Mouse (Mus musculus): ENCODE results near the gene Kmt5b. TPM values are rescaled to one million over a fixed set of nuclear protein-coding genes. Genes with fewer than 3 reads are reported as not detected.

Kmt5b gene
- total RNA-seq, 2 experiments from 2014 or later = 19.1 to 20.2 TPM

- no peak for DNase-seq
Measured at GRCm38 (mm10) chr19:3844836-3845235, 77.6 kb downstream of the Kmt5b start.

DNA sequence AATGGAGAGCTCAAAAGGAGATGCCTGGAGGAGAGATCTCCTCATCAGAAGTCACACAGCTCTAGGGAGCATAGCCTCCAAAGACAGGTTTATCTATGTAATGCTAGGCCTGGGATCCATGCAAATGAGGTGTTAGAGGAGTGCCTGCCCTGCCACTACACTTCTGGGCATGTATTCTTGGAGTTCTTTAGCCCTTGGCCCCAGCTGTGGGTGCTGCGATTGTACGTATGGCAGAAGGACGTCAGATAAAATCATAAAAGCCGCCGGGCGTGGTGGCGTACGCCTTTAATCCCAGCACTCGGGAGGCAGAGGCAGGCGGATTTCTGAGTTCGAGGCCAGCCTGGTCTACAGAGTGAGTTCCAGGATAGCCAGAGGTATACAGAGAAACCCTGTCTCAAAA is 78.1 kb downstream of the Kmt5b start:
- DNase-seq = no peak

GRCm38 (mm10) chr19:3845803-3846406 is 78.7 kb downstream of the Kmt5b start:
- peak; percentile 57 for DNase-seq

DNA sequence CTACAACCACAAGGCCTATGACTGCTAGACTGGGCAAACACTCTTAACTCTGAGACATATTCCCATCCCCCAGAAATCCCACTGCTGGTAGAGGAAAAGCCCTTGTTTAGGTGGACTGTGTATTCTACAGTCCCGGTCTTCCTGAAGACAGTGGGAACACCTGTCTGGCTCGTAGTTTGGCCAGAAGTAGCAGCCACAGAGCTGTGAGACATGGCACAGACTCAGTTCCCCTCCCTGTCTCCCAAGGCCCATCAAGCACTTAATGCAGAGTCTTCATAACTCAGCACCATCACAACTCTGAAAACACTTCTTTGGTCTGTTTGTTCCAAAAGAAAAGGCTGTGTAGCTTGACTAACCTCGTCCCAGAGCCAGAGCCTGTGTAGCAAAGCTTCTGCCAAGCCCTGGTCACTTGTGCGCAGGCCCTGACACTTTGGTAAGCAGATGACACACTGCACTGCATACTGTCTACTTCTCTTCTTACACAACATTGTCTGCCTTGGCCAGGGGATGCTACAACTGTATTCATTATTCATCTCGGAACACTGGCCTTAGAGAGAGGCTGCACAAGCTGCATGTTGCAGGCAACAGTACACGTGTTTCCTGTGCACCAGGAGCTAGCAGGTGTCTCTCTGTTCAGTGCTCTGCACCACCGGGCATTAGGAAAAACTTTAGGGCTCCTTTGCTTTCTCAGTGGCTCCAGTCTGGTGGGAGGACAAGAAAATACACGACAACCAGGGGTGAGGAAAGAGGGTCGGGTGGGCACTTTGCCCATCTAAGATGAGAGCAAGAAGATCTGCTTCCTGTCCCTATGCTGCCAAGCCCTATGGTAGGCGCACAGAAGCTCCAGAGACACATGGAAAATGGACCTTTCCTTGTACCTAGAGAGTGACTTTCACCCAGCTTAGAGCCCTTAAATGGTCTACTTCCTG is 79.7 kb downstream of the Kmt5b start:
- no peak for DNase-seq

- no peak for DNase-seq
Measured at GRCm38 (mm10) chr19:3847711-3848110, 80.5 kb downstream of the Kmt5b start.

- no peak for DNase-seq
Measured at GRCm38 (mm10) chr19:3848207-3848808, 81.1 kb downstream of the Kmt5b start.

DNA sequence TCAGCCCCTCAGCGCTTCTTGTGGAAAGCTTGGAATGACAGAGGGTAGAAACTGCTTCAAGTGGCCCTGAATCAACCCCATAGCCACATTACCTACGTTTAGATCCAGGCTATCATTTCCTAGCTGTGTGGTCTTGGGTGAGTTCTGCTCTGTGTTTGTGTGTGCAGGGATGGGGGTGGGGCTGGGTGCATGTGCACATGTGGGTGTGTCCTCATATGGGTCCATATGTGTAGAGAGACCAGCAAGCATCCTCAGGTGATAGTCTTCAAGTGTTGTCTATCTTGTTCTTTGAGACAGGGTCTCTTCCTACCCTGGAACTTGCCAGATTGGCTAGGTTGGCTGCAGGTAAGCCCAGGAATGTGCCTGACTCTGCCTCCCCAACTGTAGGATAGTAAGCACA is 82.0 kb downstream of the Kmt5b start:
- DNase-seq = no peak

GRCm38 (mm10) chr19:3850076-3850475 is 82.9 kb downstream of the Kmt5b start:
- no peak for DNase-seq

DNA sequence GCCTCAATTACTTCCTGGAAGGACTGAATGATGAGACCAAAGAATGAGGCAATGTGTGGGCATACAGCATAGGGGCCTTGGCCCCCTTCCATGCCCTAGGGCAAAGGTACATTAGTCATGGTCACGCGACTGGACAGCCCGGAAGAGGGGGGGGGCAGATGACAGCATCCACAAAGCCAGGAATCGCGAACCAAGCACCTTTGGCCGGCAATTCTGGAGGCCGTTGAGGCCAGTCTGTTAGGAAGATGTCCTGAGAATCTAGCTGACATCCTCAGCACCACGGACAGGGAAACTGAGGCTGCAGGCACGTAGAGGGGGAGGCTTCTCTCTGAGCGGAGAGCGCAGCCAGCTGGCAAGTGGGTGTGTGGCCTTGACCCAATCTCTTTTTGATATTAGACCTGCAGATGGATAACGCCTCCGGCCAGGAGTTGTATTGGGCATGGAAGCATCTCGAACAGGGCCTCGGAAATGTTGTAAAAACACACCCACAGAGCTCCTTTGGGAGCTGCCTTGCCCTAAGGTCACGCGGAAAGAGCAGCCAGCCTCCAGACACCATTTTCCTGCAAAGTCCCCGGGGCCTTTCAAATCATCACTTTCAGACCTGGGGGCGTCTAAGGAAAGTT is 83.7 kb downstream of the Kmt5b start:
- peak; percentile 27 for DNase-seq

DNA sequence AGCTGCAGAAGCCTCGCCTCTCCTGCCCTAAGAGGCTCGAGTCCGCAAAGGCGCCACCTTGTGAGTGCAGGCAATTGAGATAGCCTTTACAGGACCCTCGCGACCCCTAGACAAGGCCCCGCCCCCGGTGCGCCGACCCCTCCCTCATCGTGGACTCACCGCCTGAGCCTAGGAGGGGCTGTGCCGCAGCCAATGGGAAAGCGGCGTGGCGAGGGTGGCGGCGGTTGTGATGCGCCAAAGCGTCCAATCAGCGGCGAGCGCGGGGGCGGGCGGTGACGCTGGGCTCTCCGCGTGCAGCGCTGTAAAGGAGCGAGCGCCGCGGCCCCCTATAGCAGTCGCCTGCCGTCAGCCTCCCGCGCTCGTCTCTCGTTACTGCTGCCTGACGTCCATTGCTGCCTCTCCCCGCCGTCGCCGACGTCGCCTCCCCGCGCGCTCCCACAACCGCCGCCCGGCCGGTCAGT is 84.3 kb downstream of the Kmt5b start, which contains the start of gene Chka:
TSS of gene Chka (plus strand) at position 272 of the 461 bp plus-strand sequence.
- peak; percentile 95 for DNase-seq

DNA sequence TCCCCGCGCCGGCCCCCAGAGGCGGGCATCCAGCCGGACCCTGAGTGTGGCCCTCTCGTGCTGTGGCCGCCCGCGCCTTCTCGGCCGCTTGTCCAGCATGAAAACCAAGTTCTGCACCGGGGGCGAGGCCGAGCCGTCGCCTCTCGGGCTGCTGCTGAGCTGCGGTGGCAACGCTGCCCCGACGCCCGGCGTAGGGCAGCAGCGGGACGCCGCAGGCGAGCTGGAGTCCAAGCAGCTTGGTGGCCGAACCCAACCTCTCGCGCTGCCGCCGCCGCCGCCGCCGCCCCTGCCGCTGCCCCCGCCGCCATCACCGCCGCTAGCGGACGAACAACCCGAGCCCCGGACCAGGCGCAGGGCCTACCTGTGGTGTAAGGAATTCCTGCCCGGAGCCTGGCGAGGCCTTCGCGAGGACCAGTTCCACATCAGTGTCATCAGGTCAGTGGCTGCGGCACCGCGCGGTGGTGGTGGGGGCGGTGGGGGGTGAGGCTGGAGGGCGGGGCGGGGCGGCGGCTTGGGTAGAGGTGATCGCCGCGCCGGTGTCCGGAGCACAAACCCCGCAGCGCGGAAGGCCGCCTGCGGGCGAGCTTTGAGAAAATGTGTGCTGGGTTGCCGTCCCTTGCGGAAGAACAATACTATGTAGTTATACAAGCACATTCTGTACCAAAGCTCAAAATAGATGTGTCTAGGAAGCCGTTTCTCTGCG is 84.9 kb downstream of the Kmt5b start:
- DNase-seq = peak; percentile 50

- no peak for DNase-seq
Measured at GRCm38 (mm10) chr19:3853121-3853520, 85.9 kb downstream of the Kmt5b start.

DNA sequence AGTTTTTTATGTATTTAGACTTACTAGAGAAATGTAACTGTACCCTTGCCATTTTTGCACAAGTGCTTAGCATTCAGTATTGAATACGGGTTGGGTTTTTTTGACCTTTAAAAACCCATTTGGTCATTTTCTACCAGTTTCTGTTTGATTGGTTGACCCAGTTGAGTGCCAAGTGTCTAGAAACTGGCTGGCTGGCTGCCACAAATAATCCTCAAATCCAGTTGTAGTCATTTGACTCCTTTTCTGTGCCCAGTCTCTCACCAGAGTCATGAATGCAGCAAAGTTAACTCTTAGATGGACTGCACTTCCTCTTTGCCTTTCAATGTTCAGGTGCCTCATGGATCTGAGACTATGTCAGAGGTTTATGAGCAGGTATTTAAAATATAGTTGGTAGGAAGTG is 86.7 kb downstream of the Kmt5b start:
- no peak for DNase-seq

DNA sequence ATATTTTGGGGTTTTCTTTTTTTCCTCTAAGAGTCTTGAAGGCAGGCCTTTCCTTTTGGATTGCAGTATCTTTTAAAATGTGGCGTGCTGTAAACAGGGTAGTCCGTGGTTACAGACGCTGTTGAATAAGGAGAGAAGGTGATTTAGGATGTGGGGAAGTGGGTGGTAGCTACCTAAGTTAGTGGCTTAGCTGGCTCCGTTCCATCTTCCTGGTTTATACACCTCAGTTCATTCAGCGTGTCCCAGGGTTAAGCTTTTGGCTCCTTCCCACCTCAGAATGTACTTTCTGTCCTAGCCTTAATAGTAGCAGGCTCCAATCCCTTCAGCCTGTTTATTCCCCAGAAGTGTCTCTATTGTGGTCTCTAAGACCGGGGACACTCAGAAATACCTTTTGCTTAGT is 87.9 kb downstream of the Kmt5b start:
- no peak for DNase-seq

GRCm38 (mm10) chr19:3855601-3856000 is 88.4 kb downstream of the Kmt5b start:
- DNase-seq = no peak

DNA sequence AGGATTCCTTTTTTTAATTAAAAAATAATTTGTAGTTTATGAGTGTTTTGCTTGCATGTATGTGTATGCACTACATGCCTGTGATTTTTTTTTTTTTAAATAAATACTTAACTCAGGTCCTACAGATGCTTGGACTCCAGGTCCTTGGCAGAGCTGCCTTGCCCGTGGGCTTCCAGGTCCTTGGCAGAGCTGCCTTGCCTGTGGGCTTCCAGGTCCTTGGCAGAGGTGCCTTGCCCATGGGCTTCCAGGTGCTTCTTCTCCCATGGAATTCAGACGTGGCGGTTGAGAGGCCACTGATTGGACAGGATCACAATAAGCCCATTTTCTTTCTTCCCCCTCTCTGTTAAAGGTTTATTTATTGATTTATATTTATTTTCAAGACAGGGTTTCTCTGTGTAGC is 90.0 kb downstream of the Kmt5b start:
- DNase-seq = no peak

DNA sequence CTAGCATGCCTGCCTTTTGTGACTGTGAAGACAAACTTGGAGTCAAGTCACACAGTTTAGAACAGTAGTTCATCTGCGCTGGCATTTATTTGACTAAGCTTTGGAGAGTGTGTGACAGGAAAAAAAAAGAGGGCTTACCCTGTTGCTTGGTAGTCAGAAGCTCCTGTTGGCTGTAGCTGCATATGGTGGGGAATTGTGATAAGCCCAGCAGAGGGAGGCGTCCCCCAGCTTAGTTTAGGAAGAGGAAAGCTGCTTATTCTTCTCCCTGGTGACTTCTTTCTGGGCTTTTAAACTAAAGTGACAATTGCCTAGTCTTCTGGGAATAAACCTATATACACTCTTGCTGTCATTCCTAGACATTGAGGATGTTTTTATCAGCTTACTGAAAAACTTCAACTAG is 95.5 kb downstream of the Kmt5b start:
- no peak for DNase-seq

- no peak for DNase-seq
Measured at GRCm38 (mm10) chr19:3864960-3865359, 97.7 kb downstream of the Kmt5b start.
